Mouse (Mus musculus) stomach, postnatal 0 days (tissue): ENCODE data around the gene Grk4. TPM values are rescaled to one million over a fixed set of nuclear protein-coding genes. Genes with fewer than 3 reads are reported as not detected.
A peak's percentile ranks its signal among the peaks of the same experiment; 100 is the strongest.

ENCODE experiments used
- ATAC-seq: fragments of 200-750 bp; cut with Nextera tagmentation; 2 replicates; pipeline ENCODE4 v1.8.0; 2017; ENCODE audit not compliant: low FRiP score, low TSS enrichment
- DNase-seq: peaks from one replicate; pipeline ENCODE4 v3.0.0-alpha.2; 2016; ENCODE audit warnings: low spot score
- H3K27ac ChIP-seq: fragments of 300-500 bp; sonication (generic); replicated peaks from 2 replicates; pipeline ENCODE4 v1.5.1; 2014; ENCODE audit warnings: mild to moderate bottlenecking, control low read depth
- H3K27me3 ChIP-seq: fragments of 300-500 bp; sonication (generic); 2 replicates; pipeline ENCODE4 v1.6.1; 2014; ENCODE audit warnings: low read length; ENCODE audit not compliant: control insufficient read depth, insufficient read depth
- H3K36me3 ChIP-seq: fragments of 300-500 bp; sonication (generic); 2 replicates; pipeline ENCODE4 v1.6.1; 2014; ENCODE audit warnings: low read length, mixed read lengths; ENCODE audit not compliant: control insufficient read depth, insufficient read depth
- H3K4me1 ChIP-seq: fragments of 300-500 bp; sonication (generic); replicated peaks from 2 replicates; pipeline ENCODE4 v1.6.1; 2014; ENCODE audit warnings: antibody characterized with exemption; ENCODE audit not compliant: control insufficient read depth, insufficient read depth
- H3K4me2 ChIP-seq: fragments of 300-500 bp; sonication (generic); replicated peaks from 2 replicates; pipeline ENCODE4 v1.6.1; 2014; ENCODE audit warnings: low read depth, mild to moderate bottlenecking, control low read depth, moderate library complexity
- H3K4me3 ChIP-seq: fragments of 300-500 bp; sonication (generic); 2 replicates; pipeline ENCODE4 v1.5.1; 2014; ENCODE audit warnings: low read depth, low read length, control low read depth
- H3K9ac ChIP-seq: fragments of 300-500 bp; sonication (generic); 2 replicates; pipeline ENCODE4 v1.6.1; 2014; ENCODE audit warnings: mild to moderate bottlenecking, low read length, control low read depth, mixed read lengths
- H3K9me3 ChIP-seq: fragments of 300-500 bp; sonication (generic); 2 replicates; pipeline ENCODE4 v1.6.1; 2016; ENCODE audit warnings: low read length; ENCODE audit not compliant: control insufficient read depth
- CTCF ChIP-seq: IDR thresholded peaks from 2 replicates; pipeline ENCODE4 v1.5.1; 2016; ENCODE audit warnings: antibody characterized with exemption, low read depth, mild to moderate bottlenecking, moderate library complexity
- EP300 ChIP-seq: optimal IDR thresholded peaks from 2 replicates; pipeline ENCODE3; 2016; ENCODE audit warnings: antibody characterized with exemption
- WGBS: fragments of 180-500 bp; shearing (Covaris S2); extraction: QIAGEN DNeasy Blood & Tissue Kit; methylation state at CpG from one replicate; pipeline ENCODE4 v1.1.7; 2014; 5-methylcytosine and 5-hydroxymethylcytosine counted together
- polyA plus RNA-seq: library from polyadenylated mRNA; unstranded; fragments of >200 nt; fragmentation: Nextera tagmentation; extraction: Ambion mirVana; gene quantifications from 2 replicates; pipeline ENCODE4 v1.2.1, GENCODE M21; 2015

The Grk4 gene
- polyA plus RNA-seq, 1 experiment from 2014 or later, result 1.2 TPM

DNA sequence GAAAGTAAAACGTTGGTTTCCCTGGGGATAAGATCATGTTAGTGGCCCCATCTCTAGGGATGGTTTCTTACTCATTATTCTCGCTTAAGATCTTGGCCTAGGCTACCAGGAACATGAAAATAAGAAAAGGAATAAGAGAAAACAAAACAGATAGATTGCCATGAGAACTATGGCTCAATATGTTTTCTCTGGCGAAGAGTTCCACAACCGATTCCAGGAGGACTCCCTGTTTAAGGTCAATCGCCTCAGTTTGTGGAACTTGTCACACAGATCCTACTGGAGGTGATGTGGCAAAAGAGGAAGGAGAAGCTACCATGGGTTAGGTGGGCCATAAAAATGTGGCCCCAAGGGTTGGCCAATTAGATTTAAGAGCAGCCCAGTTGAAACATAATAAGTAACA is 54.6 kb downstream of the Grk4 start:
- Histone ChIP-seq H3K36me3 (no peaks in the 10 kb centered on the region), H3K4me1 (no peaks in the 10 kb centered on the region)

DNA sequence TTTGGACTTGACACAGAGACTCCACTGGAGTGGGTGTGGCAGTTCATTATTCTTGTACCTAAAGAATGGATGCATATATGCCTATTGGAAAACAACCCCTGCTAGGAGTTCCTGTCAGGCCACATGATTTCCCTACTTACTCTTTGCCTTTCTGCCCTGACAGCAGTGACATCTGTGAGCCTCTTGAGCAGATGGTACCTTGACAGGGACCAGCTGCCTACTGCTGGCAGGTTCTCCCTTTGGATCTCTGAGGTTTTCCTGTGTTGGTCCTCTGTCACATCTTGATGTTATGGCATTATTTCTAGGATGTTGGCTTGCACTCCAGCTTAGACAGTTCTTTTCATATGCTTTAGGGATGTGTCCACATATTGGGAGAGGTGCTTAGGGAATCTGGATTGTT is 69.0 kb downstream of the Grk4 start:
- Histone ChIP-seq H3K4me2 (no peak overlapping the region), H3K27me3 (no peaks in the 10 kb centered on the region), H3K9ac (no peak overlapping the region), H3K4me1 (no peaks in the 10 kb centered on the region), H3K4me3 (no peak overlapping the region), H3K36me3 (no peaks in the 10 kb centered on the region), H3K27ac (no peak overlapping the region), H3K9me3 (no peaks in the 10 kb centered on the region)
- ATAC-seq (no peak), DNase-seq (no peak)
- TF ChIP-seq CTCF, result no peak
- TF ChIP-seq EP300, result no peak

More for the DNA sequence above, 54.6 kb downstream of the Grk4 start:
- Histone ChIP-seq H3K4me2 (no peak overlapping the region), H3K27me3 (no peaks in the 10 kb centered on the region), H3K4me3 (no peak overlapping the region), H3K27ac (no peak overlapping the region), H3K9ac (no peak overlapping the region), H3K9me3 (no peaks in the 10 kb centered on the region)
- DNase-seq (no peak), ATAC-seq (no peak)
- TF ChIP-seq EP300 (no peak), CTCF (no peak)
- 83% methylated on average over 5 of the region's 5 CpGs for WGBS

- H3K36me3 ChIP-seq, result no peaks in the 10 kb centered on the region
- no peaks in the 10 kb centered on the region for H3K27me3 ChIP-seq
- no peak overlapping the region for H3K4me3 ChIP-seq
- H3K4me1 ChIP-seq, result no peaks in the 10 kb centered on the region
- H3K9me3 ChIP-seq, result no peaks in the 10 kb centered on the region
- H3K9ac ChIP-seq, result no peak overlapping the region
- DNase-seq (no peak), ATAC-seq (no peak)
- TF ChIP-seq EP300 (no peak), CTCF (no peak)
- 40% methylated on average over 1 of the region's 1 CpGs for WGBS
- H3K27ac ChIP-seq, result no peak overlapping the region
- H3K4me2 ChIP-seq, result no peak overlapping the region
Measured at GRCm38 (mm10) chr5:34730255-34730654, 70.1 kb downstream of the Grk4 start.

DNA sequence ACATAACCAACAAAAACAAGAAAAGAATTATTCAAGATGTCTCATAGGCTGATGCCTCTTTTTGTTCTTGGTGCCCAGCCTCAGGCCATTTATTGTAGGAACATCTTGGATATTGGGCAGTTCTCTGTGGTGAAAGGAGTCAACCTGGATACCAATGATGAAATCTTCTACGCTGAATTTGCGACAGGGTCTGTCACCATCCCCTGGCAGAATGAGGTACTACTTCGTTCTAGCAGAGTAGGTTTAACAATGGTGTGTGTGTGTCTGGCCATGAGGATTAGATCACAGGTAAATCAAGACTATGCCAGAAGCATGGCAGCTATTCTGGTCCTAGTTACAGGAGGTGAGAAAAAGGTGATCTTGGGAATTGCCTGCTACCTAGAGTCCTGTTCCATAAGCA is 91.3 kb downstream of the Grk4 start:
- Histone ChIP-seq H3K4me3 (no peak overlapping the region), H3K4me1 (no peaks in the 10 kb centered on the region), H3K27ac (no peak overlapping the region), H3K4me2 (no peak overlapping the region), H3K36me3 (no peaks in the 10 kb centered on the region), H3K9ac (no peak overlapping the region), H3K9me3 (no peaks in the 10 kb centered on the region), H3K27me3 (no peaks in the 10 kb centered on the region)
- no peak for DNase-seq
- ATAC-seq, result no peak
- 56% methylated on average over 3 of the region's 3 CpGs for WGBS
- TF ChIP-seq EP300 (no peak), CTCF (peak; percentile 39)

- WGBS, result 45% methylated on average over 1 of the region's 1 CpGs
- Histone ChIP-seq H3K36me3 (no peaks in the 10 kb centered on the region), H3K9me3 (no peaks in the 10 kb centered on the region), H3K4me1 (no peaks in the 10 kb centered on the region), H3K4me3 (no peak overlapping the region), H3K4me2 (no peak overlapping the region), H3K9ac (no peak overlapping the region), H3K27me3 (no peaks in the 10 kb centered on the region), H3K27ac (no peak overlapping the region)
- ATAC-seq, result no peak
- TF ChIP-seq CTCF (no peak), EP300 (no peak)
- no peak for DNase-seq
Measured at GRCm38 (mm10) chr5:34758762-34759161, 98.6 kb downstream of the Grk4 start.

DNA sequence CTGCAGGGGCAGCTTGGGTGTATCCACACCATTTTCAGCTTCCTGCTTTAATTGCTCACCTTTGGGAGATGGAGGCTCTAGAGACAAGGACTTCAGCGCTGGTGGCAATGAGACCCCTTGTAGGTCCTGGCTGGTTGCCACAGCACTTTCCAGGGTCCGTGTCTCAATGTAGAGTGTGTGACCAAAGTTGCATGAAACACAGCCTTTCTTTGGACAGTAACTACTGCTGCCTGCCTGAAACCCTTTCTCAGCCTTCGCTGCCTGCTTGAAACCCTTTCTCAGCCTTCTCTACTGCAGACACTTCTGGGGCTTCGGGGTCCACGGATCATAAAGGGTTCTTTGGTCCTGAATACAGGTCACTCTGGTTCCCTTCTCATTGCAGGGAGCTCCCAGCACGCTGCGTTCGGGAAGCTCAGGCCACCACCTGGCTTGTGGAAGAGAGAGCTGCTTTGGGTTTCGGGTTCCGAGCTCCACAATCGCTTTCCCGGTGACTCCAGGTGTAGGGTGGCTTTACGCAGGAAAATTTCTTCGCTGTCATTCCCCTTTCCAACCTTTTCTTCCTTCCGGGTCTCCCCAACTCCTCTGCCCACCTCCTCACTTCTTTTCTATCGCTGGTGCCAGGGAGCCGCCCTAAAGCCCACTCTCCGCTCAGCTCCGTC is 100.8 kb downstream of the Grk4 start:
- TF ChIP-seq EP300, result no peak
- no peak for TF ChIP-seq CTCF
- peak overlapping the region; percentile 89 for H3K9ac ChIP-seq
- H3K9me3 ChIP-seq, result no peaks in the 10 kb centered on the region
- ATAC-seq, result peak; percentile 13; the same call in 1 of the 2 replicates
- DNase-seq, result no peak
- under 1% methylated on average over 19 of the region's 19 CpGs for WGBS
- peak overlapping the region; percentile 89 for H3K4me3 ChIP-seq
- H3K27ac ChIP-seq, result peak overlapping the region; percentile 90
- H3K27me3 ChIP-seq, result no peaks in the 10 kb centered on the region
- H3K4me1 ChIP-seq, result no peaks in the 10 kb centered on the region
- no peaks in the 10 kb centered on the region for H3K36me3 ChIP-seq
- H3K4me2 ChIP-seq, result peak overlapping the region; percentile 96
